Mouse (Mus musculus) hindbrain, embryonic 11.5 days (tissue): Measurements from ENCODE around the gene Cst8. TPM values are rescaled to one million over a fixed set of nuclear protein-coding genes. Genes with fewer than 3 reads are reported as not detected.
A peak's percentile ranks its signal among the peaks of the same experiment; 100 is the strongest.

Experiments used
- ATAC-seq: fragments of 200-750 bp; cut with Nextera tagmentation; 2 replicates; pipeline ENCODE4 v1.8.0; 2017; ENCODE audit warnings: mild to moderate bottlenecking, moderate TSS enrichment, moderate library complexity; ENCODE audit not compliant: low FRiP score
- DNase-seq: peaks from one replicate; pipeline ENCODE4 v3.0.0-alpha.2; 2015; ENCODE audit warnings: low spot score
- H3K27ac ChIP-seq: fragments of 300-500 bp; sonication (generic); 2 replicates; pipeline ENCODE4 v1.5.1; 2014; ENCODE audit warnings: mild to moderate bottlenecking, low read depth, low read length
- H3K27me3 ChIP-seq: fragments of 300-500 bp; sonication (generic); 2 replicates; pipeline ENCODE4 v1.6.1; 2014; ENCODE audit warnings: mild to moderate bottlenecking, low read length, moderate library complexity, mixed read lengths; ENCODE audit not compliant: control insufficient read depth, insufficient read depth
- H3K36me3 ChIP-seq: fragments of 300-500 bp; sonication (generic); 2 replicates; pipeline ENCODE4 v1.6.1; 2014; ENCODE audit warnings: mild to moderate bottlenecking, low read length, moderate library complexity, mixed read lengths; ENCODE audit not compliant: control insufficient read depth, insufficient read depth
- H3K4me1 ChIP-seq: fragments of 300-500 bp; sonication (generic); replicated peaks from 2 replicates; pipeline ENCODE4 v1.6.1; 2014; ENCODE audit warnings: low read length, mixed read lengths; ENCODE audit not compliant: control insufficient read depth, insufficient read depth
- H3K4me2 ChIP-seq: fragments of 300-500 bp; sonication (generic); replicated peaks from 2 replicates; pipeline ENCODE4 v1.6.1; 2014; ENCODE audit warnings: mild to moderate bottlenecking, low read depth, low read length
- H3K4me3 ChIP-seq: fragments of 300-500 bp; sonication (generic); 2 replicates; pipeline ENCODE4 v1.5.1; 2014; ENCODE audit warnings: low read depth, low read length
- H3K9ac ChIP-seq: fragments of 300-500 bp; sonication (generic); 2 replicates; pipeline ENCODE4 v1.6.1; 2014; ENCODE audit warnings: low read depth, low read length
- H3K9me3 ChIP-seq: fragments of 300-500 bp; sonication (generic); 2 replicates; pipeline ENCODE4 v1.6.1; 2016; ENCODE audit warnings: low read length; ENCODE audit not compliant: control insufficient read depth
- WGBS: fragments of 180-500 bp; shearing (Covaris S2); extraction: QIAGEN DNeasy Blood & Tissue Kit; methylation state at CpG from one replicate; pipeline ENCODE4 v1.1.7; 2014; 5-methylcytosine and 5-hydroxymethylcytosine counted together
- polyA plus RNA-seq: library from polyadenylated mRNA; unstranded; fragments of >200 nt; fragmentation: Nextera tagmentation; extraction: Ambion mirVana; gene quantifications from 2 replicates; pipeline ENCODE4 v1.2.1, GENCODE M21; 2014

Gene Cst8
- polyA plus RNA-seq, 1 experiment from 2014 or later, result not detected

DNA sequence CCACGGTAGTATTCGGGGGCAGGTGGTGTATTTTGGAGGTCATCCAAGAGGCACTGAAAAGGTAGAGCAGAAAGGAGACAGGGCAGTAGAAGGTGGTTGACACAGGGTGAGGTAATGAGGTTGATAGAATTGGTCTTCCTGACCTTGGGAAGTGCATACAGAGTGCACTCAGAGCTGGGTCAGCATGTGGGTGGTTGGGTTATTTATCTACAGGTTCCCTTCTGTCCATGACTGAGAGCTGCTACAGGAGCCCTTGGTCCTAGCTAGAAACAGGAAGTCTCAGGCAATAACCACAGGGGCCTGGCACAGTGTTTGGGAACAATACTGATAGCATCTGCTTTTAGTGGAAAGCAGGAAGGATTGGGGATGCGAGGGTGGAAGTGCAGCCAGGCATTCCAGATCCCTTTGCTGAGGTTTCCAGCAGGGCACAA lies 2.9 kb downstream of the Cst8 start:
- 65% methylated on average over 3 of the region's 3 CpGs for WGBS
- H3K4me1 ChIP-seq, result no peaks in the 10 kb centered on the region

DNA sequence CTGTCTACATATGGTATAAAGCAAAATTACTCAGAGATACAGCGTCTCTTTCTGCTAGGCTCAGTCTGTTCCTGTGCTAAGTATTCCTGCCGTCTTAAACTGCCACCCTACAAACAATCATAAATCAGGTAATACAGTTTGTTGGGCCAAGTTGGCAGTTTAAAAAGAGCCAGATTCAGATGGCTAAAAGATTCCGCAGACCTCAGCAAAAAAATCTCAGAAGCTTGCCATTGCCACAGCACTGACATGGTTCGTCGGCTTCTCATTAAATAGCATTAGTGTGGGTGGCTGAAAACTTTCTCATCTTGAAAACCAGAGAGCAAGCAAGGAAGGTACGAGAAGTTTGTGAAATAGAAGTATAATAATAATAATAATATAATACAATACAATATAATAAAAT lies 8.1 kb downstream of the Cst8 start:
- WGBS, result 86% methylated on average over 6 of the region's 6 CpGs
- Histone ChIP-seq H3K9ac (no peak overlapping the region), H3K4me3 (no peak overlapping the region), H3K9me3 (no peaks in the 10 kb centered on the region), H3K27me3 (no peaks in the 10 kb centered on the region), H3K27ac (no peak overlapping the region), H3K36me3 (no peaks in the 10 kb centered on the region), H3K4me1 (no peaks in the 10 kb centered on the region), H3K4me2 (no peak overlapping the region)
- DNase-seq (no peak), ATAC-seq (no peak)

More for the DNA sequence above, 2.9 kb downstream of the Cst8 start:
- Histone ChIP-seq H3K27ac (no peak overlapping the region), H3K9ac (no peak overlapping the region), H3K36me3 (no peaks in the 10 kb centered on the region), H3K4me3 (no peak overlapping the region), H3K27me3 (no peaks in the 10 kb centered on the region), H3K9me3 (no peaks in the 10 kb centered on the region), H3K4me2 (no peak overlapping the region)
- DNase-seq, result no peak
- ATAC-seq, result no peak

DNA sequence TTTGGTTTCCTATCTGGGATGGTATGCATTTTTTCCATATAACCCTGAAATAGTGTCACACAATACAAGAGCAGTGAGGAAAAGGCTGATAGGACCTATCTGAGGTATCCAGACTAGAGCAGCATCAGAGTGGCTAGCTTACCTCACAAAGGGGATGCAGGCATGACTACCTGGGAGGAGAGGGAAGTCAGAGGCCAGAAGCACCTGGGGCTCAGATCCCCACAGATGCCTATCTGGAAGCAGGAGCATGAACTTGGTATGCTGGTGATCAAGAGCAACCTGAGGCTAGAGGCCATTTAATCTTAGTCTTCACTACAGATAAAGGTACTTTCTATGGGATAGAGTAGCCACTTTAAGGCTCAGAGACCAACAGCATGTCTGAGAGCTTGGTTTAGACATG lies 21.3 kb downstream of the Cst8 start, which contains the start of gene Cst13:
TSS of gene Cst13 (plus strand) at position 173 of the 400 bp plus-strand sequence.
- no peak within 1 kb of the TSS for H3K4me3 ChIP-seq
- ATAC-seq, result no peak
- no peaks in the 10 kb centered on the region for H3K4me1 ChIP-seq
- no peaks in the 10 kb centered on the region for H3K27me3 ChIP-seq
- H3K9me3 ChIP-seq, result no peaks in the 10 kb centered on the region
- no peak within 1 kb of the TSS for H3K9ac ChIP-seq
- H3K4me2 ChIP-seq, result no peak within 1 kb of the TSS
- no peak for DNase-seq
- H3K27ac ChIP-seq, result no peak within 1 kb of the TSS
- no peaks in the 10 kb centered on the region for H3K36me3 ChIP-seq

DNA sequence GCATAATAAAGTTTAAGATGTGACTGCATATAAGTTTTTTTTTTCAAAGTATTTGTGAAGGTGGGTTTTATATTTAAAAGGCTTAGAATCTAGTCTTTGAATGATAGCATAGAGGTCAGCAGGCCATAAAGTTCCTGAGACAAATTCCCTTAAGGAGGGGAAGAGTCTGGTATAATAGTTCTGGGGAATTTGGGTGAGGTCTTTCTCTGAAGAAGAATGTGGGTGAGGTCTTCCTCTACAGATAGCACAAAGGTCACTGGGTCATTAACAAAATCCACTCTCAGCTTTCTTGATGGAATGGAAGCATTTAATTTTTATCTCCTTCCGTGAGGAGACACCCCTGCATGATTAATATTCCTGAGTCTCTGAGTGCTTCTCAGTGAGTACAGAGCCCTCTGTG lies 27.4 kb downstream of the Cst8 start:
- 85% methylated on average over 1 of the region's 1 CpGs for WGBS

DNA sequence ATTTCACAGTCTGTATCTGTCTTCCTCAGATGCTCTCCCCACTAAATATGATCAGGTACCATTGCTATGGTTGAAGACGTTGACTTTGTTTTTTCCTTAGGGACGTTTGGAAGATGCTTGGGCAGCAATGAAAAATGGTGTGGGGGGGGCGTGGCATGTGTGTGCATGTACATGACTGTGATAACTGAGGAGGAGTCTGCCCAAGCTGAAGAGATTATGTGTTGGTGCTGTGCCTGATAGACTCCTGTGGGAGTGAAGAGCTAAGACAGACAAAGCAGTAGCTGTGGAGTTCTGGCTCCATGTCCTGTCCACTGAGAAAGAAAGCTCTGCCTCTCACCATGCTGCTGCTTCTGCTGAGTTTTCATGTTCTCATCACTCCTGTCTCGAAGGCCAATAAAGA lies 36.3 kb downstream of the Cst8 start, which contains the start of gene Cst9:
TSS of gene Cst9 (plus strand) at position 236 of the 400 bp plus-strand sequence.
- ATAC-seq (no peak), DNase-seq (no peak)
- 71% methylated on average over 4 of the region's 4 CpGs for WGBS
- Histone ChIP-seq H3K36me3 (no peaks in the 10 kb centered on the region), H3K4me1 (no peaks in the 10 kb centered on the region), H3K9me3 (no peaks in the 10 kb centered on the region), H3K27ac (no peak within 1 kb of the TSS), H3K9ac (no peak within 1 kb of the TSS), H3K27me3 (no peaks in the 10 kb centered on the region), H3K4me2 (no peak within 1 kb of the TSS), H3K4me3 (no peak within 1 kb of the TSS)

More for the DNA sequence above, 27.4 kb downstream of the Cst8 start:
- Histone ChIP-seq H3K27me3 (no peaks in the 10 kb centered on the region), H3K9me3 (no peaks in the 10 kb centered on the region), H3K9ac (no peak overlapping the region), H3K4me1 (no peaks in the 10 kb centered on the region), H3K4me3 (no peak overlapping the region), H3K36me3 (no peaks in the 10 kb centered on the region), H3K27ac (no peak overlapping the region), H3K4me2 (no peak overlapping the region)
- ATAC-seq, result no peak
- no peak for DNase-seq

DNA sequence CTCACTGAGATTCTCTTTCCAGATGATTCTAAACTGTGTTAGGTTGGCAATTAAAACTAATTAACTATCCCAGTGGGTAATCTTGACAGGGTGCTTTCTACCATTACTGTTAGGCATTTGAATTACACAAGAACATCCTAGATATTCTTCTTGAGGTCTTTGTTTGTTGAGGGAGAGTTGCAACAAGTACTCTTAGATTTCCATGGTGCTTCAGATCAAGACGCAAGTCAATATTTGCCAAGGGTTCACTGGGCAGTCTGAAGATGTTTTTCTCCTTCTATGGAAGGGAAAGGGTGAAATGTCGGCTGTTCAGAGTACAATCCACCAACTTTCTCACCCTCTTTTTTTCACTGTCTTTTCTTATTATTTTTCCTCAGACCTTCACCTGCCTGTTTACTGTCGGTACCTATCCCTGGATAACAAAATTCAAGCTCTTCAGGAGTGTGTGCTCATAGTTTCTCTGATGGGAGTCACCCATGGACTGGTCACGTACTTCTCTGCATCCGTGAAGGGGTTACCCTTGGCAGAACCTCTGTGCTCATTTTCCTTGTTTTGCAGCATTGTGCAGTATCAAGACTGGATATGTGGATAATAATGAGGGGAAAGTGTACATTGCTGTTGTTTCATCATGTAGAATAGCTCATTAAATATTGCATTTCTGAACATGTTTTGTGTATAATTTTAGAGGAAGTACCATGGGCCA lies 39.6 kb downstream of the Cst8 start:
- no peak for DNase-seq
- 85% methylated on average over 5 of the region's 5 CpGs for WGBS

DNA sequence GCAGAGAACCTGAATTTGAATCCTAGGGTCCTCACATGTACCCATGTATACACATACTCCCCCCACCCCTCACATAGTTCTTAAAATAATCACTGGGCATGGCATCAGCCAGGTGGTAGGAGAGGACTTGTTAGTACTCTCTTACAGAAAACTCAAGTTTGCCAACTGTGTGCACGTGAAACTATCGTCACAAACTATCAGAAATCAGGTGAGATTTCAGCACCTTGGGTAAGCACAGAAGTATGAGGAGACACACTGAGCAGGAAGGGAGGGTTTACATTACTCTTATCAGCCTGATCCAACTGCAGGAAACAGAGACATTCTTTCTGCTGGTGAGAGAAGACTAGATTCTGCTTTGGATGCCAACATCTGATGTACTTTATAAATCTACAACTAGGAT lies 40.6 kb downstream of the Cst8 start:
- Histone ChIP-seq H3K9ac (no peak overlapping the region), H3K4me3 (no peak overlapping the region), H3K4me1 (no peaks in the 10 kb centered on the region), H3K4me2 (no peak overlapping the region), H3K9me3 (no peaks in the 10 kb centered on the region), H3K27ac (no peak overlapping the region), H3K27me3 (no peaks in the 10 kb centered on the region), H3K36me3 (no peaks in the 10 kb centered on the region)
- DNase-seq (no peak), ATAC-seq (no peak)
- 96% methylated on average over 2 of the region's 2 CpGs for WGBS

More for the DNA sequence above, 39.6 kb downstream of the Cst8 start:
- no peak for ATAC-seq
- Histone ChIP-seq H3K4me1 (no peaks in the 10 kb centered on the region), H3K27ac (no peak overlapping the region), H3K27me3 (no peaks in the 10 kb centered on the region), H3K4me3 (no peak overlapping the region), H3K36me3 (no peaks in the 10 kb centered on the region), H3K9ac (no peak overlapping the region), H3K4me2 (no peak overlapping the region), H3K9me3 (no peaks in the 10 kb centered on the region)

DNA sequence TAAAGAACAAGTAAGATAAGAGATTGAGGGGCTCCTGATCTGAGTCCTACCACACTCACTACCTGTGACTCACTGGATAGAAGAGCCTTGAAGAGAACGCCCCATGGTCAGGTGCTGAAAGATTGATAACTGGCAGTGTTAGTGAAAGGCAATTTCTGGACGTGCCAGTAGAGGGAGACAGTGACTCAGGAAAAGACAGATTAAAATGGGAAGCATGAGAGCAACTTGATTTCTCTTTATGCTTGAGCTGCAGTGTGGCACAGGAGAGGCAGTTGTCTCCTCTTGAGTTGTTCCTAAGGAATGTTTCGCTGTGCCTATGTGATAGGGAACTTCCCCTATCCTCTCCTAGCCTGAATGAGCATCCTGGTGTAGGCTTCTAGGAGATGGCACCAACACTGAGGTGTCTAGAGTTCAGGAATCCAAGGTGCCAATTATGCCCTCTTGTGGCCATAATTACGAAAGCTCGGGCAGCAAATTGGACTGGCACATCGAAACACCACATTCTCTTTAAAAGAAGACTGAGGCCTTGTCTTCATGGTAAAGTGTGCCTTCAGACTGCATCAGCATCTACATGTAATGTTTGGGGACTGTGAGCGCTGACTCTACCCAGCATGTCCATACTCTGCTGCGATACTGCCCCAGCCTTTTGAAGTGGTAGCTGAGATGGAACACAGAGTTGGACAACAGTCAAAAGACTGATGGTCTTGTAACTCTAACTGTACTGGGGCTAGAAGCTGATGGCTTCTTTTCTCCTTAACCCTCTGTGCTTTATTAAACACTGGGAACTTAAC lies 52.7 kb downstream of the Cst8 start:
- Histone ChIP-seq H3K27ac (no peak overlapping the region), H3K36me3 (no peaks in the 10 kb centered on the region), H3K27me3 (no peaks in the 10 kb centered on the region), H3K9me3 (no peaks in the 10 kb centered on the region), H3K4me2 (no peak overlapping the region), H3K4me1 (no peaks in the 10 kb centered on the region), H3K4me3 (no peak overlapping the region), H3K9ac (no peak overlapping the region)
- 50% methylated on average over 8 of the region's 8 CpGs for WGBS
- DNase-seq, result peak; percentile 81
- peak; percentile 69 for ATAC-seq
